Mouse (Mus musculus) midbrain, embryonic 16.5 days (tissue): ENCODE measurements around the gene 1700069L16Rik. TPM values are rescaled to one million over a fixed set of nuclear protein-coding genes. Genes with fewer than 3 reads are reported as not detected.

Source experiments
- ATAC-seq: fragments of 200-750 bp; cut with Nextera tagmentation; 2 replicates; pipeline ENCODE4 v1.8.0; 2017; ENCODE audit warnings: moderate TSS enrichment
- H3K27ac ChIP-seq: fragments of 300-500 bp; sonication (generic); 2 replicates; pipeline ENCODE4 v1.5.1; 2014; ENCODE audit warnings: mild to moderate bottlenecking, low read length, mixed read lengths
- H3K27me3 ChIP-seq: fragments of 300-500 bp; sonication (generic); 2 replicates; pipeline ENCODE4 v1.6.1; 2014; ENCODE audit warnings: low read depth, low read length, mixed read lengths; ENCODE audit not compliant: control insufficient read depth, insufficient read depth
- H3K36me3 ChIP-seq: fragments of 300-500 bp; sonication (generic); 2 replicates; pipeline ENCODE4 v1.6.1; 2014; ENCODE audit warnings: mild to moderate bottlenecking, low read length, moderate library complexity, mixed read lengths; ENCODE audit not compliant: control insufficient read depth, insufficient read depth
- H3K4me1 ChIP-seq: fragments of 300-500 bp; sonication (generic); 2 replicates; pipeline ENCODE4 v1.6.1; 2014; ENCODE audit warnings: mild to moderate bottlenecking, low read length, mixed read lengths; ENCODE audit not compliant: control insufficient read depth, insufficient read depth
- H3K4me2 ChIP-seq: fragments of 300-500 bp; sonication (generic); 2 replicates; pipeline ENCODE4 v1.6.1; 2014; ENCODE audit warnings: mild to moderate bottlenecking, low read length, mixed read lengths
- H3K4me3 ChIP-seq: fragments of 300-500 bp; sonication (generic); 2 replicates; pipeline ENCODE4 v1.5.1; 2014; ENCODE audit warnings: low read depth, mild to moderate bottlenecking, low read length, moderate library complexity, mixed read lengths
- H3K9ac ChIP-seq: fragments of 300-500 bp; sonication (generic); 2 replicates; pipeline ENCODE4 v1.6.1; 2014; ENCODE audit warnings: low read depth, low read length, mixed read lengths
- H3K9me3 ChIP-seq: fragments of 300-500 bp; sonication (generic); replicated peaks from 2 replicates; pipeline ENCODE4 v1.6.1; 2014; ENCODE audit warnings: mild to moderate bottlenecking, low read length, mixed read lengths; ENCODE audit not compliant: control insufficient read depth, poor library complexity, severe bottlenecking
- WGBS: fragments of 180-500 bp; shearing (Covaris S2); extraction: QIAGEN DNeasy Blood & Tissue Kit; methylation state at CpG from one replicate; pipeline ENCODE4 v1.1.7; 2014; 5-methylcytosine and 5-hydroxymethylcytosine counted together
- polyA plus RNA-seq: library from polyadenylated mRNA; unstranded; fragments of >200 nt; fragmentation: Nextera tagmentation; extraction: Ambion mirVana; gene quantifications from 2 replicates; pipeline ENCODE4 v1.2.1, GENCODE M21; 2015

1700069L16Rik gene
- polyA plus RNA-seq, 1 experiment from 2014 or later = not detected

DNA sequence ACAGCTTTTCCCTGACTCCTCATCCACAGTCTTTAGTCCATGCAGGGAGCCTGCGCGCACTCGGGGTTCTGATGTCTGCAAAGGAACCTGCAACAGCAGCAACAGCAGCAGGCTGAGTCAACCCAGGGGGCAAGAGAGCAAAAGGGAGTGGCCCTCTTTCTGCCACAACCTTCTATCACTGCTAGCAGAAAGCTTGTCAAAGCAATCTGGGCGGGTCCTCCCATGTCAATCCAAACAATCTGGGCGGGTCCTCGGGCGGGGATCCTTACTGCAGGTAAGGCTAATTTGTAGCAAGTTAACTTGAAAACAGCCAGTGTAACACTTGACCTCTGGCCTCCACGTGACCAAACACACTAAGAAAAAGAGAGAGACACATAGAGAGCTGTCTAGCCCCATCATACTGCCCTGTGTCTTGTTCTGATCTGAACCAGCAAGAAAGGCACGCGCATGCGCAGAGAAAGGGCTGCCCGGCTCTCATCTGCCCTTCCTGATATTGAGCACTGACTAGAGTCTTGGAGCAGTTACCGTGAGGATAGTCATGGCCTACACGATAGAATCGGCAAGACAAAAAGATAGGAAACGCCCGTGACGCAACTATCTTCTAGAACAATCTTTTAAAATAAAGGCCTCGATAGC lies 24.1 kb downstream of the 1700069L16Rik start:
- no peaks in the 10 kb centered on the region for H3K27me3 ChIP-seq
- 84% methylated on average over 19 of the region's 19 CpGs for WGBS

DNA sequence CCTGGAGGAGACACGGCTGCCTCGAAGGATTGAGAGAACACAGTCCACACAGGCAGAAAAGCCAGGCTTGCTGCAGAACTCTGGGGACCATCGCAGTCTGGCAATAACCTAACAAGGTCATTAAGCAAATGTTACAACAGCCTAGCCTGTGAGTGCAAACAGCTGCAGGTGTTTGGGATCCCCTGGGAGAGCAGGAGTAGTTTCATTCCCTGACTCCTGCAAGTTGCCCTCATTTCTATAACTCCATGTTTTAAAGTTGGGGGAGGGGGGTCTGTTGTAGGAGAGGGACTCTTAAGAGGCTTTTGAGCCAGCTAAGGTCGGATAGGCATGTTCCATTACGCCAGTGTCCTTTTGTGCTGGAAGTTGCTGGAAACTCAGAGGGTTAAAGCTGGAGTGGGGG lies 30.2 kb downstream of the 1700069L16Rik start:
- 40% methylated on average over 5 of the region's 5 CpGs for WGBS
- Histone ChIP-seq H3K9ac (no peak overlapping the region), H3K4me1 (peaks cover 17% of the 10 kb centered on the region), H3K9me3 (no peaks in the 10 kb centered on the region), H3K36me3 (no peaks in the 10 kb centered on the region), H3K4me2 (no peak overlapping the region), H3K27me3 (no peaks in the 10 kb centered on the region), H3K27ac (peak overlapping the region; percentile 53), H3K4me3 (no peak overlapping the region)
- ATAC-seq = no peak

More for the DNA sequence above, 24.1 kb downstream of the 1700069L16Rik start:
- Histone ChIP-seq H3K9me3 (no peaks in the 10 kb centered on the region), H3K27ac (no peak overlapping the region), H3K4me3 (no peak overlapping the region), H3K36me3 (no peaks in the 10 kb centered on the region), H3K4me2 (no peak overlapping the region), H3K4me1 (peaks cover 19% of the 10 kb centered on the region), H3K9ac (no peak overlapping the region)
- no peak for ATAC-seq

DNA sequence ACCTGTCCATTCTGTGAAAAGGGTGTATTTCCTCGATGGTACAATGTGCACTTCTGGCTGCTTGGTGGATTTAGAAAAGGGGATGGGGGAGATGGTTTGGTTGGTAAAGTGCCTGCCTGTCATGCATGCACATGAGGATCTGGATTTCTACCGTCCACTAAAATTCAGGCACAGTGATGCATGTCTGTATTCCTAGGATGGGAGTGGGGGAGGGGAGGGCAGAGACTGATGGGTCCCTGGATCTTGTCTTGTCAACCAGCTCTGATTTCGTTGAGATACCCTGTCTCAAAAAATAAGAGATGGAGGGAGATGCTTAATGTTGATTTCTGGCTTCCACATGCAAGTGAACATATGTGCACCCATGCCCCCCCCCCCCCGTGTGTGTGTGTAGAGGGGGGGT lies 30.6 kb downstream of the 1700069L16Rik start:
- Histone ChIP-seq H3K27me3 (no peaks in the 10 kb centered on the region), H3K4me2 (no peak overlapping the region), H3K36me3 (no peaks in the 10 kb centered on the region), H3K4me3 (no peak overlapping the region), H3K9me3 (no peaks in the 10 kb centered on the region), H3K27ac (peak overlapping the region; percentile 53; the same call in 1 of the 2 replicates), H3K4me1 (peaks cover 17% of the 10 kb centered on the region), H3K9ac (no peak overlapping the region)
- no peak for ATAC-seq
- 67% methylated on average over 4 of the region's 4 CpGs for WGBS

DNA sequence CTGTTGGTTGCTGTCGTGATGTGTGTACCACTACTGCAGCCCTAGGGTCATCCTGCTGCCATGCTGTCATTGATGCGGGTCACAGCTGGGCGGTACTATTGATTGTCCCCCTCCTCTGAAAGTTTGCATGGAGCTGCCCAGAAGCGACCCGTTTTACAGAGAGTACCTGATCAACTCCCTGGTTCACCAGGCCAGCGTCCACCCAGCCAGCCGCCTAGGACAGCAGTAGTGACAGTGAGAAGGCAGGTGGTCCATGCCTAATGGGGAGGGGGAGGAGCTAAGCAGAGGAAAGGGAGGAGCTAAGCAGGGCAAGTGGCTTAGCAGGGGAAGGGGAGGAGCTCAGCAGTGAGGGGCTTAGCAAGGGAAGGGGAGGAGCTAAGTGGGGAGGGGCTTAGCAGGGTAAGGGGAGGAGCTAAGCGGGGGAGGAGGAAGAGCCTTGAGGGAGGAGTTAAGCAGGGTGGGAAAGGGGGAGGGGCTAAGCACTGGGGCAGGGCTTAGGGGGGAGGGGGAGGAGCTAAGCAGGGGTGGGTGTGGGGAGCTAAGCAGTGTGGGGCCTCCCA lies 31.3 kb downstream of the 1700069L16Rik start:
- no peak overlapping the region for H3K27ac ChIP-seq
- no peak for ATAC-seq
- H3K27me3 ChIP-seq = no peaks in the 10 kb centered on the region
- H3K9ac ChIP-seq = no peak overlapping the region
- H3K9me3 ChIP-seq = no peaks in the 10 kb centered on the region
- H3K4me3 ChIP-seq = no peak overlapping the region
- no peak overlapping the region for H3K4me2 ChIP-seq
- H3K36me3 ChIP-seq = no peaks in the 10 kb centered on the region
- H3K4me1 ChIP-seq = peaks cover 19% of the 10 kb centered on the region
- WGBS = 88% methylated on average over 8 of the region's 8 CpGs

DNA sequence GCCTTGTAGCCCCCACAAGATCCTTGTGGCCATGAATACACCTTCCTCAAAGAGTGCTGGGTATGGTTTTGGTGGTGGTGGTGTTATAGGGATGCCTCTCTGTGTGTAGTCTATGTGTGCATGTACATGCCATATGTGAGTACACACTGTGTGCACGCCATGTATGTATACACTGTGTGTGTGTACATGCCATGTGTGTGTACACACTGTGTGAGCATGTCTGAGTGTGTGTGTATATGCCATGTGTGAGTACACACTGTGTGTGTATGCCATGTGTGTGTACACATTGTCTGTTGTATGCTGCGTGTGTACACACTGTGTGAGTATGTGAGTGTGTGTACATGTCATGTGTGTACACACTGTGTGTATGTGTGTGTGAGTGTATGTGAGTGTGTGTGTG lies 33.7 kb downstream of the 1700069L16Rik start:
- Histone ChIP-seq H3K9me3 (no peaks in the 10 kb centered on the region), H3K27me3 (no peaks in the 10 kb centered on the region), H3K4me1 (peaks cover 19% of the 10 kb centered on the region), H3K9ac (no peak overlapping the region), H3K36me3 (no peaks in the 10 kb centered on the region), H3K4me3 (no peak overlapping the region), H3K27ac (no peak overlapping the region), H3K4me2 (no peak overlapping the region)
- ATAC-seq = peak; percentile 41; the same call in 1 of the 2 replicates
- WGBS = 91% methylated on average over 2 of the region's 2 CpGs

DNA sequence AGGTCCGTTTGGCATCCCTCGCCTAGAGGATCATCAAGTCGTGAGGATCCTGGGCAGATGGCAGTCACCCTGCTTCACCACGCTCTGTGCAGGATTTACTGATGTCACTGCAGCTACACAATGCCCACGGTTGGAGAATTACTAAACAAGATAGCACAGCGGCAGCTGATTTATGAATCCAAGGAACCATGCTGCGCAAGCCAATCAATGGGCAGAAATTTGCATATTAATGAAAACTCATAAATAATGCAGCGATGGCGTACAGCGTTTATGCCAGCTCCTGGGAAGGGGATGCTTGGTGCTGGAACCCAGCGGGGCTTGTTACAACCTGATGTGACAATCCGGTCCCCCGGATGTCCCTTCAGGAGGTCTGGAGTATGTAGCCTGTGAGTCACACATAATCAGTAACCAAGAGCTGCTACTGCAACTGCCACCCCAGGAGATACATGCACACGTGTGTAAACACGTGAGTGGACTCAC lies 34.5 kb downstream of the 1700069L16Rik start:
- WGBS = 35% methylated on average over 15 of the region's 15 CpGs
- H3K9me3 ChIP-seq = no peaks in the 10 kb centered on the region
- peak; percentile 64 for ATAC-seq
- H3K36me3 ChIP-seq = no peaks in the 10 kb centered on the region
- H3K4me2 ChIP-seq = peak overlapping the region; percentile 30
- H3K27ac ChIP-seq = peak overlapping the region; percentile 51; the same call in 1 of the 2 replicates
- peaks cover 19% of the 10 kb centered on the region for H3K4me1 ChIP-seq
- H3K4me3 ChIP-seq = no peak overlapping the region
- H3K27me3 ChIP-seq = no peaks in the 10 kb centered on the region
- 0 out of 2 replicates have a peak overlapping the region, but pooled peaks have one; percentile 4 for H3K9ac ChIP-seq

DNA sequence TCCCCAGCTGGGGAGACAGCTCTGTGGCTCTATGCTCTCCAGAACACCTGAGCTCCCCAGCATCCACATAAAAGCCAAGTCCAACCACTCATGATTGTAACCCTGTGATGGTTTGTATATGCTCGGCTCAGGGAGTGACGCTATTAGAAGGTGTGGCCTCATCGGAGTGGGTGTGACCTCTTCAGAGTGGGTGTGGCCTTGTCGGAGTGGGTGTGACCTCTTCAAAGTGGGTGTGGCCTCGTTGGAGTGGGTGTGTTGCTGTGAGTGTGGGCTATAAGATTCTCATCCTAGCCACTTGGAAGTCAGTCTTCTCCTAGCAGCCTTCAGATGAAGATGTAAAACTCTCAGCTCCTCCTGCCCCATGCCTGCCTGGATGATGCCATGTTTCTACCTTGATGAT lies 37.1 kb downstream of the 1700069L16Rik start:
- Histone ChIP-seq H3K4me2 (no peak overlapping the region), H3K27me3 (no peaks in the 10 kb centered on the region), H3K9ac (no peak overlapping the region), H3K36me3 (no peaks in the 10 kb centered on the region), H3K9me3 (no peaks in the 10 kb centered on the region), H3K27ac (no peak overlapping the region), H3K4me3 (no peak overlapping the region), H3K4me1 (peaks cover 13% of the 10 kb centered on the region)
- WGBS = 81% methylated on average over 5 of the region's 5 CpGs
- no peak for ATAC-seq

DNA sequence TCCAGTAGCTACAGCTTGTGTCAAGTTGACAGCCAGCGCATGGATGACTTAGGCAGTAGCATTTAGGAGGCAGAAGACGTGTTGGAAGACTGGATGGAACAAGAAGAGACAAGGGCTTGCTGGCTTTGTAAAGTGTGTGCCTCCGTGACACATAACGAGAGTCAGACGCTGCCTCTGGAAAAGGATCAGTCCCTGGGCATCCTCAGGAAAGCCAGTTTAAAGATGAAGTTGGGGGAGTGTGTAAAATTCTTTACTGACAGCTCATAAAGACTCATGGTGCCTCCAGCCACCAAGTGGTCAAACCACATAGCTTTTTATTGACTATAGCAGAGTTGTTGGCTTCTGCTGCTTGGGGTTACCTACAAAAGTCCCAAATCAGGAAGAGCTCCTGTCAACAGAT lies 39.1 kb downstream of the 1700069L16Rik start:
- Histone ChIP-seq H3K4me1 (peaks cover 10% of the 10 kb centered on the region), H3K27me3 (no peaks in the 10 kb centered on the region), H3K4me3 (no peak overlapping the region), H3K4me2 (no peak overlapping the region), H3K36me3 (no peaks in the 10 kb centered on the region), H3K27ac (no peak overlapping the region), H3K9ac (no peak overlapping the region), H3K9me3 (no peaks in the 10 kb centered on the region)
- ATAC-seq = no peak
- WGBS = 77% methylated on average over 5 of the region's 5 CpGs

DNA sequence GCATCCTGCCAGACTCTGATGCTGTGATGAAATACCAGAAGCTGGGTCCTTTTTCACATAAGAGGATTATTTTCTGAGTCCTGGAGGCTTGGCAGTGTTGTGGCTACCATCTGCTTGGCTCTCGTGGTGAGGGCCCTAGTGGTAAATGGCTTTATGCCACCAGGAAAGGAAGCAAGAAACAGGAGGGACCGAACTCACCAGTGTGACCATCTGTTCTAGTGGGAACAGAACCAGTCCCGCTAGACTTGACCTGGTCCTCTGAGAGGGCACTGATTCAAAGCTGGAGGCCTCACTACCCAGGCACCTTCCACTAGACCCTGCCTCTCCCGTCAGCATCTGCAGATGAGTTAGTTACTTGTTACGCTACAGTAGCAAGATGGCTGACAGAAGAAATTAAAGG lies 41.3 kb downstream of the 1700069L16Rik start:
- Histone ChIP-seq H3K4me3 (no peak overlapping the region), H3K9ac (no peak overlapping the region), H3K9me3 (no peaks in the 10 kb centered on the region), H3K4me2 (no peak overlapping the region), H3K36me3 (no peaks in the 10 kb centered on the region), H3K4me1 (peaks cover 4% of the 10 kb centered on the region; the same call in 1 of the 2 replicates), H3K27ac (no peak overlapping the region; the same call in 1 of the 2 replicates), H3K27me3 (no peaks in the 10 kb centered on the region; the same call in 1 of the 2 replicates)
- no peak for ATAC-seq
- WGBS = 63% methylated on average over 5 of the region's 5 CpGs
